Mouse (Mus musculus) A20 (cell line): ENCODE results near the gene Fhit.

Source experiments
- DNase-seq: peaks from one replicate; pipeline ENCODE4 v3.0.0-alpha.2; 2011; ENCODE audit warnings: low read depth, low spot score

Gene Fhit

GRCm38 (mm10) chr14:9620902-9621540, 1540.8 kb downstream of the Fhit start:
- DNase-seq, result no peak

- DNase-seq, result no peak
These were observed 1542.0 kb downstream of the Fhit start for GRCm38 (mm10) chr14:9619840-9620239.

- peak; percentile 13 for DNase-seq
These were observed 1548.7 kb downstream of the Fhit start for GRCm38 (mm10) chr14:9613126-9613525.

- no peak for DNase-seq
These were observed 1552.7 kb downstream of the Fhit start for GRCm38 (mm10) chr14:9609120-9609519.

GRCm38 (mm10) chr14:9606584-9607377, 1555.1 kb downstream of the Fhit start:
- no peak for DNase-seq

GRCm38 (mm10) chr14:9600271-9600670, 1561.6 kb downstream of the Fhit start:
- no peak for DNase-seq

- no peak for DNase-seq
These were observed 1564.3 kb downstream of the Fhit start for GRCm38 (mm10) chr14:9597460-9597977.

GRCm38 (mm10) chr14:9589121-9589520, 1572.7 kb downstream of the Fhit start:
- no peak for DNase-seq

GRCm38 (mm10) chr14:9587900-9588299, 1573.9 kb downstream of the Fhit start:
- DNase-seq, result no peak

- no peak for DNase-seq
These were observed 1578.3 kb downstream of the Fhit start for GRCm38 (mm10) chr14:9583227-9584155.

GRCm38 (mm10) chr14:9556333-9556732, 1605.5 kb downstream of the Fhit start:
- DNase-seq, result no peak

GRCm38 (mm10) chr14:9555807-9556206, 1606.0 kb downstream of the Fhit start:
- no peak for DNase-seq

- DNase-seq, result no peak
These were observed 1609.7 kb downstream of the Fhit start for GRCm38 (mm10) chr14:9552149-9552548.

- DNase-seq, result no peak
These were observed 1613.9 kb downstream of the Fhit start for GRCm38 (mm10) chr14:9547952-9548351.

- no peak for DNase-seq
These were observed 1617.5 kb downstream of the Fhit start for GRCm38 (mm10) chr14:9544364-9544763.

GRCm38 (mm10) chr14:9535491-9535890, 1626.3 kb downstream of the Fhit start:
- no peak for DNase-seq

GRCm38 (mm10) chr14:9529247-9529646, 1632.6 kb downstream of the Fhit start:
- no peak for DNase-seq

GRCm38 (mm10) chr14:9526136-9526535, 1635.7 kb downstream of the Fhit start:
- DNase-seq, result no peak

GRCm38 (mm10) chr14:9517651-9518050, 1644.2 kb downstream of the Fhit start:
- no peak for DNase-seq

- no peak for DNase-seq
These were observed 1652.2 kb downstream of the Fhit start for GRCm38 (mm10) chr14:9509678-9510077.
